Mouse (Mus musculus) bone marrow, adult 2 months (tissue): ENCODE measurements around the gene Abcb7.

Experiments
- CTCF ChIP-seq: fragments of 200-500 bp; IDR thresholded peaks from 2 replicates; pipeline ENCODE4 v1.5.1; 2011; ENCODE audit warnings: low read length, control low read depth; ENCODE audit not compliant: control insufficient read depth, insufficient read depth
- POLR2A ChIP-seq: fragments of 200-500 bp; IDR thresholded peaks from 2 replicates; pipeline ENCODE4 v1.6.1; 2011; ENCODE audit warnings: low read depth, mild to moderate bottlenecking, control low read depth, low read length, borderline replicate concordance; ENCODE audit not compliant: control insufficient read depth

DNA sequence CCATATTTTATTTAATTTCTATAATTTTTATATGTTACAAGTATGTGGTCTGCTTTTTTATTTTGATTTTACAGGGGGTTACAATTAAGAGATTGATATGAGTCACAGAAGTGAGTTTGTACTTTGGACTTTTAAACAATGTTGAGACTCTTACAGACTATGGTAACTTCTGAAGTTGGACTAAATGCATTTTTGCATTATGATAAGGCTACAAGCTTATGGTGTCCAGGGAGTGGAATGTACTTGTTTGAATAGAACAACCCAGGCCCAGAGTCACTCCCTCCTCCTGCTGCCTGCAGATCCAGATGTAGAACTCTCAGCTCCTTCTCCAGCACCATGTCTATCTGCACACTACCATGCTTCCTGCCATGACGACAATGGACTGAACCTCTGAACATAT is 12.5 kb downstream of the Abcb7 start:
- TF ChIP-seq CTCF = no peak
- no peak for TF ChIP-seq POLR2A
